Mouse (Mus musculus) 3T3-L1 (cell line): ENCODE measurements around the gene Gbp2b.
"Not testable (repeated sequence)": the region's sequence is repeated elsewhere in the genome, so short reads cannot be mapped to it uniquely, and the experiment has no call there.

Source experiments
- DNase-seq: peaks from one replicate; pipeline ENCODE4 v3.0.0-alpha.2; 2015; ENCODE audit warnings: low read depth, low spot score

Gene Gbp2b

DNA sequence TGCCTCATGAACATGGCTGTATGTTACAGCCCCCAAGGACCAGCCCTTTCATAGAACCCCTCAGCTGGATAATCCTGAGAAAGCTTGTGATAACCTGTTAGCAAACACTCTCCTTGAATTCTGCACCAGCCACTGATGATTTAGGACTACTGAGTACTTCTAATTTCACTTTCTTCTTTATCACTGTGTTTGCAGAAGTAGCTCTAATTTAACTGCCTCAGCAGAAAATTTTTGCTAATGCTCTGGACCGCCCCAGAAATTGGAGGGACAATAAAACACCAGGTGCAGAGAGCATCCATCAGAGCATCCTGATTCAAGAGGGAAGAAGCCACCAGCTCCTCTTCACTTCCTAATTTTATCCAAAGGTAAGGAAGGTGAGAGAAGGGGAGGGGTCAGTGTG lies at the start of gene Gbp2b:
Gene Gbp2b (plus strand): TSS at position 301 of the 400 bp plus-strand sequence.
- DNase-seq: no peak

DNA sequence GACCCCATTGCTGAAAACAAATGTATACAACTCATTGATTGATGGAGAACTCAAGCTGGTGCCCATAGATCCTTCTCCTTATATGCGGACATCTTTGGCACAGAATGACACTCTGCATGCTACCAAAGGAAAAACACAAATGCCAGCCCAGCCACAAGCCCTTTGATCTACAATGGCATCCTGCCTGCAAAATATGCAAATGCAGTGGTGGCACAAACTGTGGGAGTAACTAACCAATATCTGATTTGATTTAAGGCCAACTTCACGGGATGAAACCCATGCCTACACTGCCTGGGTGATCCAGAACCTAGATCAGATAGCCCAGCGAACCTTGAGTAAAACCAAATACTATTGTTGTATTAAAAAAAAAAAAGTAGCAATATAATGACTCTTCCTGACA lies 48.0 kb upstream of the Gbp2b start:
- no peak for DNase-seq

DNA sequence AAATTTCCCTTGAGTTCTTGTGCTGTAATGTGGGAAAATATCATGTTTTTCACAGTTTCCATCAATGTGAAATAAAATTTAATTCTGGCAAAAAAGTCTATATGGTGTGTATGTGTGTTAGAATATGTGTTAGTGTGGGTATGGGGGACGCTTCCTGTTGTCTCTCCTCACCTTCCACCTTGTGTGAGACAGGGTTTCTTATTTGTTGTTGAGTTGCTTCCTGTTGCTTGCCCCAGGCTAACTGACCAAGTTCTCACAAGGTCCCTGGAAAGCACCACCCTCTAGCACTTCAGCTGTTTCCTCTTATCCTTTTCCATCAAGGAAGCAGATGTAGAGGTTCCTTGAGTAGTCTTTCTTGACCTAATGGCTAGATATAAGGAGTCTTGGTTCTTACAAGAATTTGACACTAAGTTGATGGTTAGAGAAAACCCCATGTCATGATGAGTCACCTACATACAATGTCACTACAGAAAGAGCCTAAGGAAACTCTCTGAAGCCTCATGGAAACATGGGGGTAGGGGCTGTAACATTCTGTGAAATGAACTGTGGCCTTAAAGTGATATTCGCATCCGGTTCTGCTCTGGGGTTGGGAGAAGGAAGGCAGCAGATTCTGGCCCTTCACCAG lies 44.5 kb upstream of the Gbp2b start:
- DNase-seq: peak; percentile 68

DNA sequence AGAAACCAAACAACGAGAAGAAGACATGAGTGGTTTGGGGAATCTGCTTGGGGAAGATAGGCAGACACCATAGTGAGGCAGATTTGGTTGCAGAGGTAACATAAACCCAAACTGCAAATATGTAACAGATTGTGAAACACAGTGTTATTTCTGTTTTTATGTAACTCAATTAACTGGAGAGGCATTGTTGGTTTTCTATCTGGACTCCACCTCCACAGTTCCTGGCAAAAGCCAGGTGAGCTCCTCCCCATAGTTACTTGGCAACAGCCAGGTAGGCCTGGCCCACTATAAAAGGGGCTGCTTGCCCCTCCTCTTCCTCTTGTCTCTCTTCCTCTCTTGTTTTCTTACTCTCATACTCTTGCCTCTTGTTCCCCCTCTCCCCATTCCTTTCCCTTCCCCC lies 40.0 kb upstream of the Gbp2b start:
- DNase-seq: no peak

DNA sequence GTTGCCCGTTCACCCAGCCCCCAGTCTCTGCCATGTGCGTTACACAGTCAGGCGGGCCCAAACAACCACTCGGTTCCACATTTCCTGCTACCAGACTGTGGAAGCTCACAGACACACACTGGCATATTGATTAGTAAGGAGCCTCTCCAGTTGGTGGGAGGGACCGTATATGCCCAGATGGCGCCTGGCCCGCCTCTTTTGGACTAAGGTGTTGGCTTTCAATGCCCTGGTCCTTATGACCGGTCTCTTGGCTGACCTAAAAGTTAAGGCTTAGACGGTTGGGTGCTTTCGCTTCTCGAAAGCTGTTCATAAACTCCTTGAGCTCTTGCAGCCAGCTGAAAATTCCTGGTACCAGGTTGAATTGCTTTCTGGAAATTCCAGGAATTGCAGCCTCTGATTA lies 39.0 kb upstream of the Gbp2b start:
- DNase-seq: no peak

DNA sequence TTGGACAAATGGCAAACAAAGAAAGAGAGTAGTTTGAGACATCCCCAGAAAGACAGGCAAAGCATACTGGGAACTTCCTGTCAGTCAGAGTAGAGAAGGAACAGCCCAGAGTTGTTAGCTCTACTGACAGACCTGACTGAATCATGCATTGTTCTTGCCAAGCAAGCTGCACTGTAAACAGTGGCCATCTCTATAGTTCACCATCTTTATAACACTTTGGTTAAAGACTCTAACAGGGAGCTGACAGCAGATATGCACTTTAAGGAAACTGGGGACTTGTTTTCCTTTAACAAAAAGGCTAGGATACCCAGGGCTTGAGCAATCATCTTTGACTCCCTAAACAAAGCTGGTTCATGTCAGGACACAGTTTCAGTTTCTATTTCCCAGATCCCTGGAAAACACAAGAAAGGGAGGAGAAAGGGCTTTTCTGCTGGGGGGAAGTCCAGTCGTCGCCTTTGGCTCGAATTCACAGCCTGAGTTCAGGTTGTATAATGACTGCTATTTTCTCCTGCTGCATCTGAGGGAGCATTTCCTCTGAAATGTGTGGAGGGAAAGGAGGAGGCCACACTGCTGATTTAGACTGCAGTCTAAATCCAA lies 34.9 kb upstream of the Gbp2b start, which contains the start of gene Gbp3:
Gene Gbp3 (plus strand): TSS at position 395 of the 597 bp plus-strand sequence.
- peak; percentile 67 for DNase-seq

DNA sequence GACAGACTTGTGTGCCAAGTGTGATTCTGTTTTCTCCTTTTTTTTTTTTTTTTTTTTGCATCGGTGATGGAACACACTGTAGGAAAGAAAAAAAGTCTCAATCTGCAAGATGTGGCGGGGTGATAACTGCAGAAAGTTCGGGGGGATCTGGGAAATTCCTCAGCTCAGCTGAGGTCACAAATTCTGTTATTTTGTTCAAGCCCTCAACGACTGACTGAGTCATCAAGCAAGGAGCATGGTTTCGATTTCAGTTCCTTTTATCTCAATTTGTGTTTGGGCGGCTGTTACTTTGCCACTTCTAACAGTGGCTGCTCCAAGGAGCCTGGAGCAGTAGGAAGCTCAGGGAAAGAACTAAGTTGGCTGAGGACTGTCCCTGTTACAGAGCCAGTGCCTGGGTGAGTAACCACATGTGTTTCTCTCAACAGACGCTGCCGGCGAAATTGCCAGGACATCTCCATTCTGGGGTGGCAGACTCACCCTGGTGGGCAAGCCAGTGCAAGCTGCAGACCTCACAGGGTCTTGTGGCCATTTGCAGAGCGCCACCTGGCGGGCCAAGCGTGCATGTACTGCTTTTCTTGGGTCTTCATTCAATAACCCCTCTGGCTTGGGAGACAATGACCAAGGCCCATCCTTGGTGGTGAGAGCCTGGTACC lies 34.2 kb upstream of the Gbp2b start:
- peak; percentile 90 for DNase-seq

DNA sequence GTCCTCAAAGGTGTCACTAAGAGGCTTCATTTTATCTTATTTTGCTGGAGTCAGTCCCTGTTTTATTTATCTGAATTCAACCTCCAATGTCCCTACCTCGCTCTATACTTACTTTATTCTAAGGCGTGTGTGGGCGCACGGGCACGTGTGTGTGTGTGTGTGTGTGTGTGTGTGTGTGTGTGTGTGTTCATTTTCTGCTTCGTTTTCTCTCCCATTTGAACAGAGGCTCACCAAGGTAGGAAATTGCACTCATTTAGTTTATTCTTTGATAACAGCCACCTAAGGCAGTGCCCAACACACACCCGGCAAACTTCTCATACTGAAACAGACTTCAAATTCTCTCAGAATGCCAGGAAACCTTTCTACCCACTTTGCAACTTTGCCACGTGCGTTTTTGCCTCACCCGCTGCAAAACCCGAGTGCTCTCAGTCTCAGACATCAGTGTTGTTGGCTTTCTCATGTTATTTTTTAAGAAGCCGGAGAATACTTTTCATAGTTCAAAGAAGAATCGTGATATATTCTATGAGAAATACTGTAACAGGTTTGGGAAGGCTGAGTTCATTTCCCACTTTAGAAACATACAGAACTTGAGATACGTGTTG lies 33.5 kb upstream of the Gbp2b start:
- no peak for DNase-seq

DNA sequence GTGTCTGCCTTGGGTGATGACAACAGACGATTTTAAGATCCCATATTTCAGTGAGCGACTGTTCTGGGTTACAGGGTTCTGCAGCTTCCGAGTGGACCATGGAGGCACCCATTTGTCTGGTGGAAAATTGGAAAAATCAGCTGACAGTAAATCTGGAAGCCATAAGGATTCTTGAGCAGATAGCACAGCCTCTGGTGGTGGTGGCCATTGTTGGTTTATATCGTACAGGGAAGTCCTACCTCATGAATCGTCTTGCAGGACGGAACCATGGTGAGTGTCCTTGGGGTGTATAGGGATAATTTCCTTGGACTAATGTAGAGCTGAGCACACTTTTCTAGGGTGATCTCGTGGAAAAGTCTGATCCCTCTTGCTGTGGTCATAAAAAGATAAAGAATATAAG lies 33.0 kb upstream of the Gbp2b start:
- no peak for DNase-seq

DNA sequence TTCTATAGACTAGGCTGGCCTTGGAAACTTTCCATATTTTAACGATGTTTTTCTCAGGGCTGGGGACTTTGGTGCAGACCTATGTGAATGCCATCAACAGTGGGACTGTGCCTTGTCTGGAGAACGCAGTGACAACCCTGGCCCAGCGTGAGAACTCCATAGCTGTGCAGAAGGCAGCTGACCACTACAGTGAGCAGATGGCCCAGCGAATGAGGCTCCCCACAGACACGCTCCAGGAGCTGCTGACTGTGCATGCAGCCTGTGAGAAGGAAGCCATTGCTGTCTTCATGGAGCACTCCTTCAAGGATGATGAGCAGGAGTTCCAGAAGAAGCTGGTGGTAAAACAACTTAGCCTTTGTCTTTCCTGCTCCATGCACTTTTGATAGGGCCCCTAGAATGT lies 27.2 kb upstream of the Gbp2b start:
- not testable (repeated sequence) for DNase-seq

DNA sequence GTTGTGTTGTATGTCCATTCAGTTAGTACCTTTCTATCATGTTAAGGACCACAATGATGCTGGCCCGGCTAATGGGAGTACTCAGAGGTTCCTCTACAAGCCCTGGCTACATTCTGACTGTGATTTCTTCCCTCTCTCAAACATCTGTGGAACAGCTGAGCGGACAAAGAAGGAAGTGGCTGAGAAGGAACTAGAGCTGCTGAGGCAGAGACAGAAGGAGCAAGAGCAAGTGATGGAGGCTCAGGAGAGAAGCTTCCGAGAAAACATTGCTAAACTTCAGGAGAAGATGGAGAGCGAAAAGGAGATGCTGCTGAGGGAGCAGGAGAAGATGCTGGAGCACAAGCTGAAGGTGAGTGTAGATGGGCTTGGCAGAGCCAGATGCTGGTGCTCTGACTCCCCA lies 23.9 kb upstream of the Gbp2b start:
- no peak for DNase-seq

DNA sequence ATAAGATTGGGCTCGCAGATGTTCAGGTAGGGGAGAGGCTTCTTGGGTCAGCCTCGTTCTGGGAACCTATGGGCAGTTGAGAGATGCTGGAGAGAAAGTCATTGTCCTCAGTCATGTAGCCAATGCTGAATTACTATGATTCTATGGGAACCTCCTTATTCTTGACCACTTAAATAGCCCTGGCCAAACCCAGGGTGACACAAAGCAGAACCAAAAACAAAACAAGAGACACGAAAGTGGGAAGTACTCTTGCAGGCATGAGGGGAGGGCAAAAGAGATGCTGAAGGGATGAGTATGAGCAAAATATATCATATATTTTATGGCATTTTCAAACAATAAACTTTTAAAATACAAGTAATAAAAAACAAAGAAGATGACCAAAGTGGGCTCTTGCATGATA lies 17.5 kb upstream of the Gbp2b start:
- no peak for DNase-seq

DNA sequence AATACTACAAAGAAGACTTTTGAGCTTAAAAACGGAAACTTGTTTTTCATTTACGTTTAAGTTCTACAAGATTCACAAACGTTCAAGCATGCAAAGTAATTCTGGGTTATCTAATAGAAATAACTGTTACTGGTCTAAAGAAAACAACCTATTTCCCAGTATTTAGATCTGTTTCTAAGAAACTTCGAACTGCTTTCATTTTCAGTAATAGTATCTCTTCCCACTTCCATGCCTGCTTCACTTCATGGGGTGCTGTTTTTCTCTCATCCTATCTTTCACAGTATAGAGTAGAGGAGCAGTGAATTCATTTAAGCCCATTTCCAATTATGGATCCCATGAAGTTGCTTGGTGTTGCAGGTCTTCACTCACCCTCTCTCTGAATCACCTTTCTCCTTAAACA lies 16.3 kb upstream of the Gbp2b start:
- no peak for DNase-seq

DNA sequence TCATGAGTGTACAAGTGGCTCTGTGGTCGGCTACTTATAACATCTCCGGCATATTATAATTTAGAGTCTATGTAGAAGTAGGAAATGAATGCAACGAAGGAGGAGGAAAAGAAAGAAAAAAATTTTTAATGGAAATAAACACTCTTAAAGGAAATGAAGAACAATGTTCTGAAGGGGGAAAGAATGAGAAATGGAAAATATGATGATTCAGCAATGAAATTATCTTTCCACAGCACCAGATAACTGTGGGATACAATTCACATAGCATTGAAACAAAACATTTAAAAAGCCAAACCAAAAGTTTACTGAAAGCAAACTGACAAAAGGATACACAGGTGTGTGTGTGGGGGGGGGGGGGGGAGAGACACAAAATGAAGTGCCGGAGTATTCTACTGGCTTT lies 11.6 kb upstream of the Gbp2b start:
- DNase-seq: no peak

DNA sequence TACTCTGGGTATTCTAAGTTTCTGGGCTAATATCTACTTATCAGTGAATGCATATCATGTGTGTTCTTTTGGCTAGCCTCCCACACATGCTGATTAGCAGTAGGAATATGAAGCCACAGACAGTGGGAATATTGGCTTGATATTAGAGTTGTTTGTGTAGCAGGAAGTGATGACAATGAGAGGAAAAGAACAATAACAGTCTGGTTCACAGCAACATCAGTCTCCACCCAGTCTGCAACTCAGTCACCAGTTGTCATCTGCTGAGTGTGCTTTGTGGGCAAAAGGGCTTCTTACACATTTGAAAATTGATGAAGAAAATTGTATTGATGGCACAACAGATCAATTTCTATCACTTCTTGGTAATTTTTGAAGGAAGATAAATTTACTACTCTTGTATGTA lies 7.3 kb upstream of the Gbp2b start:
- DNase-seq: no peak

DNA sequence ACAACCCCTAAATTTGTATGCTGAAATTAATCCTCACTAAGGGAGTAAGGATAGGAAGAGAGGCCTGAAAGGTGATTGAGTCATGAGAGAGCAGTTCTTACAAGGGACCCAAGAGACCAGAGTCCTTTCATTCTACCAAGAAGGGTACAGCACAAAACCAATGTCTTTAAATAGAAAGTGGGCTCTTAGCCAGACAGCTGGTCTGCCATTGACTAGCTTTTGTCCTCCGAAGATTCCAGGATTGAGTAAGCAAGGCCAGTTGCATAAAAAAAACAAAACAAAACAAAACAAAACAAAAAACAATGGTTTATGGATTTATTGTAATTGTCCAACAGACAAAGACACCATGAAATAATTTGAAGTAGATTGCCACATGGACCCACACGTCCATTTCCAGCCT lies 5.8 kb upstream of the Gbp2b start:
- no peak for DNase-seq

DNA sequence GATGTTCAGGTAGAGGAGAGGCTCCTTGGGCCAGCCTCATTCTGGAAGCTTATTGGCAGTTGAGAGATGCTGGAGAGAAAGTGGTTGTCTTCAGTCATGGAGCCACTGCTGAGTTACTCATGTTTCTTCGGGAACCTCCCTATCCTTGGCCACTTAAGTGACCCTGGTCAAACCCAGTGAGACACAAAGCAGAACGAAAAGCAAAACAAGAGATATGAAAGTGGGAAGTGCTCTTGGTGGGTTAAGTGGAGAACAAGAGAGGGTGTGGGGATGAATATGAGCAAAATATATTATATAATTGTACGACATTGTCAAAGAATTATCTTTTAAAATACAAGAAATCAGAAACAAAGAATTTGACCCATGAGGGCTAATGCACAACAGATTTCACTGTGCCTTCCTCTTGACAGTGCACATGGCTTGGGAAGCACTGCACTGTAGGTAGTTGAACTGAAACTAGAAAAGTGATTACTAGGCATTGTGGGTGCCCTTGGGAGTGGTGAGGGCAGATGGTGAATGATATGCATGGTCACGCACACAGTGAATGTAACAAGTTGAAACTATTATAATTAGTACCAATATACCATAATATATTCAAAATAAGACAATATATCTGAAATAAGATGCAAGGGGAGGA lies 4.1 kb upstream of the Gbp2b start:
- DNase-seq: no peak

DNA sequence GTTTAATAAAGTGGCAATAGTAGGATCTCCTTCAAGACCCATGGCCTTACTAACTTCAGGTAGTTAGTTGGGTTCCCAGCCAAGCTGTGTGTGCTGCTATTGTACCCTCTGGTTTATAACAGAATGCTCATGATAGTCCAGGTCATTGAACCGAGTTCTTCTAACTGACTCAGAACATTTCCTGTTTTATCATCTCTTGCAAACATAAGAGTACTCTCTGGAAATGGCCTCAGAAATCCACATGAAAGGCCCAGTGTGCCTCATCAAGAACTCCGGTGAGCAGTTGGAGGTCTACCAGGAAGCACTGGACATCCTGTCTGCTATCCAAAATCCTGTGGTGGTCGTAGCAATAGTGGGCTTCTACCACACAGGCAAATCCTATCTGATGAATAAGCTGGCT lies 3.3 kb downstream of the Gbp2b start:
- no peak for DNase-seq

DNA sequence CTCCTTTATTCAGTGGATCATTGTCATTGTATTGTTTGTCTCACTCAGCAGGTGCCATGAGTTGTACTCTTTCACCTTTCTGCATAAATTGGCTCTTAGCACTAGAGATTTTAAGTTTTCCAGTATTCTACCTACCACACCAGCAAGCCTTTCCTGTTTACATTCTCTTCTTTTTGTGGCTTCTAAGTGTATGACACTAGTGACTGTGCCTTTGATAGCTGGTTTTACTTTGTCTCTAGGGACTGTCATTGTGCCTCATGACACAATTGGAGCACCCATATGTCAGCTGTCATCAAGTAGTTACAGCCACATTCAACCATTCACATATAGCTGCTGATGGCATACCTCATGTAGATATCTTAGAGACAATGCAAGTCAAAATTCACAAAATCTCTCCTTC lies 7.0 kb downstream of the Gbp2b start:
- DNase-seq: no peak

DNA sequence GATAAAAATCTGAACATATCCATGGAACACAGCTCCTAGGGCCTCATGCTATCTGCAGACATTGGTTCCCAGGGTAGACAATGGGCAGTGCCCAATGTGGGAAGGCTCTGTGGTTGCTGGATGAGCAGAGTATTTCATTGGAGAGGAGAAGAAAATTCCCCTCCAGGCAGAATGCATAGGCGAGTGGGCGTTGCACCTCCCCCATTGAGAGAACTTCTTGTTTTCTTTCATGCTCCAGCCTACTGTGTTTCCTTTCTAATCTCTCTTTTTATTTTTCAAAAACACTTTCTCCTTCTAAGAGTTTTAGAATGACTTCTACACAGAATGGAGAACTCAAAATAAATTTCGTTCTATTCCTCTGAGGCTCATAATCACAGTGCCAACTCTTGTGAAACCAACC lies 24.0 kb downstream of the Gbp2b start:
- peak; percentile 6 for DNase-seq

DNA sequence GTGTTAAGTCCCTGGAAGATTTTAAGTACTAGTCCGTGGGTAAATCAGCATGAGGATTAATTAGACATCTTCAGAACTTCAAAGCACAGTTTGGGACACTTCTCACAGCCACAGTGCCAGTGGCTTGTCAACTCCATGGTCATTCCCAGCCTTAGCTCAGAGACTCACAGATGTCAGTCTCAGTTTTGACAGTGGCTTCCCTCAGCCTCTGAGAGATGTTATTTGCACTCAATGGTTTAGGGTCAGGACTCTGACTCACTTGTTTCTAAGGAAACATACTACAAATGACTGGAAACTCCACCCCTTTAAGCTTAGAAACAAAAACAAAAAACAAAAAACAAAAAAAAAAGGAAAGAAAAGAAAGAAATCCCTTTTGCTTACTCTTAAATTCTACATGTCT lies 25.0 kb downstream of the Gbp2b start:
- peak; percentile 77 for DNase-seq
